Mouse (Mus musculus) thymus, adult 2 months (tissue): ENCODE data around the gene 4930415O20Rik. TPM values are rescaled to one million over a fixed set of nuclear protein-coding genes. Genes with fewer than 3 reads are reported as not detected.

Experiments used
- DNase-seq: peaks from one replicate; pipeline ENCODE4 v3.0.0; 2021
- H3K27ac ChIP-seq: fragments of 200-500 bp; 2 replicates; pipeline ENCODE4 v1.5.1; 2012; ENCODE audit warnings: low read length, control low read depth; ENCODE audit not compliant: control insufficient read depth, insufficient read depth
- H3K27me3 ChIP-seq: fragments of 200-500 bp; 2 replicates; pipeline ENCODE4 v1.6.1; 2012; ENCODE audit warnings: mild to moderate bottlenecking, low read length, moderate library complexity, mixed read lengths; ENCODE audit not compliant: control insufficient read depth, insufficient read depth
- H3K36me3 ChIP-seq: fragments of 200-500 bp; 2 replicates; pipeline ENCODE4 v1.6.1; 2012; ENCODE audit warnings: mild to moderate bottlenecking, low read length, moderate library complexity; ENCODE audit not compliant: control insufficient read depth, insufficient read depth
- H3K4me1 ChIP-seq: fragments of 200-500 bp; replicated peaks from 2 replicates; pipeline ENCODE4 v1.6.1; 2012; ENCODE audit warnings: low read length; ENCODE audit not compliant: control insufficient read depth, insufficient read depth
- H3K4me3 ChIP-seq: fragments of 200-500 bp; 2 replicates; pipeline ENCODE4 v1.5.1; 2012; ENCODE audit warnings: mild to moderate bottlenecking, low read length, control low read depth, moderate library complexity; ENCODE audit not compliant: control insufficient read depth, insufficient read depth
- CTCF ChIP-seq: fragments of 200-500 bp; IDR thresholded peaks from 2 replicates; pipeline ENCODE4 v1.5.1; 2012; ENCODE audit warnings: mild to moderate bottlenecking, control low read depth, low read length, moderate library complexity, borderline replicate concordance; ENCODE audit not compliant: control insufficient read depth, poor library complexity, insufficient read depth; ENCODE audit errors: extremely low read depth
- POLR2A ChIP-seq: fragments of 200-500 bp; IDR thresholded peaks from 2 replicates; pipeline ENCODE4 v1.6.1; 2012; ENCODE audit warnings: mild to moderate bottlenecking, low read length, control low read depth, moderate library complexity; ENCODE audit not compliant: control insufficient read depth, poor library complexity, insufficient read depth; ENCODE audit errors: extremely low read depth
- WGBS: fragments of 180-500 bp; shearing (Covaris S2); methylation state at CpG from one replicate; pipeline ENCODE4 v1.1.7; 2018; 5-methylcytosine and 5-hydroxymethylcytosine counted together
- polyA plus RNA-seq: library from polyadenylated mRNA; depleted of rRNA; stranded (reverse); fragments of >200 nt; gene quantifications from 2 replicates; pipeline ENCODE4 v1.2.3, GENCODE M21; 2012

4930415O20Rik gene
- polyA plus RNA-seq, 1 experiment, result 0.31 TPM

- H3K27me3 ChIP-seq, result no peaks in the 10 kb centered on the region
- TF ChIP-seq POLR2A, result no peak
- no peak for TF ChIP-seq CTCF
- H3K36me3 ChIP-seq, result peaks cover 36% of the 10 kb centered on the region
- peak; percentile 20 for DNase-seq
- peak overlapping the region; percentile 77 for H3K4me3 ChIP-seq
- peak overlapping the region; percentile 39; the same call in 1 of the 2 replicates for H3K27ac ChIP-seq
- WGBS, result under 1% methylated on average over 18 of the region's 18 CpGs
- H3K4me1 ChIP-seq, result peaks cover 8% of the 10 kb centered on the region
Observed at GRCm38 (mm10) chr15:98533035-98533531, 37.7 kb upstream of the 4930415O20Rik start.

- under 1% methylated on average over 69 of the region's 70 CpGs for WGBS
- DNase-seq, result peak; percentile 98
- peak within 1 kb of the TSS; percentile 68 for H3K27ac ChIP-seq
- peak within 1 kb of the TSS; percentile 77 for H3K4me3 ChIP-seq
- H3K36me3 ChIP-seq, result peaks cover 28% of the 10 kb centered on the region
- H3K4me1 ChIP-seq, result peaks cover 8% of the 10 kb centered on the region
- TF ChIP-seq POLR2A (peak; percentile 99), CTCF (no peak)
- no peaks in the 10 kb centered on the region for H3K27me3 ChIP-seq
Observed at GRCm38 (mm10) chr15:98533881-98534627, 36.8 kb upstream of the 4930415O20Rik start, which contains the start of gene Kansl2. TSS of gene Kansl2 (minus strand) at chr15:98534264.

GRCm38 (mm10) chr15:98535921-98536320, 34.9 kb upstream of the 4930415O20Rik start:
- H3K36me3 ChIP-seq, result peaks cover 13% of the 10 kb centered on the region; the same call in 1 of the 2 replicates
- WGBS, result 82% methylated on average over 4 of the region's 4 CpGs
- H3K27me3 ChIP-seq, result no peaks in the 10 kb centered on the region
- H3K4me3 ChIP-seq, result no peak overlapping the region
- H3K4me1 ChIP-seq, result peaks cover 8% of the 10 kb centered on the region
- no peak for TF ChIP-seq CTCF
- no peak for TF ChIP-seq POLR2A
- no peak overlapping the region for H3K27ac ChIP-seq
- DNase-seq, result no peak

- peaks cover 8% of the 10 kb centered on the region for H3K4me1 ChIP-seq
- H3K27me3 ChIP-seq, result no peaks in the 10 kb centered on the region
Observed at GRCm38 (mm10) chr15:98536828-98537510, 33.8 kb upstream of the 4930415O20Rik start.

GRCm38 (mm10) chr15:98537923-98538322, 32.9 kb upstream of the 4930415O20Rik start:
- Histone ChIP-seq H3K27me3 (no peaks in the 10 kb centered on the region), H3K4me1 (peaks cover 1% of the 10 kb centered on the region), H3K4me3 (no peak overlapping the region), H3K36me3 (peaks cover 13% of the 10 kb centered on the region), H3K27ac (no peak overlapping the region)
- 75% methylated on average over 4 of the region's 4 CpGs for WGBS
- DNase-seq, result no peak
- TF ChIP-seq POLR2A, result no peak
- no peak for TF ChIP-seq CTCF

More at GRCm38 (mm10) chr15:98536828-98537510, 33.8 kb upstream of the 4930415O20Rik start:
- WGBS, result 91% methylated on average over 8 of the region's 8 CpGs
- Histone ChIP-seq H3K36me3 (peaks cover 5% of the 10 kb centered on the region; the same call in 1 of the 2 replicates), H3K4me3 (no peak overlapping the region), H3K27ac (no peak overlapping the region)
- no peak for DNase-seq
- TF ChIP-seq CTCF, result no peak
- no peak for TF ChIP-seq POLR2A

GRCm38 (mm10) chr15:98541064-98541463, 29.7 kb upstream of the 4930415O20Rik start:
- H3K27ac ChIP-seq, result no peak overlapping the region
- DNase-seq, result no peak
- H3K36me3 ChIP-seq, result peaks cover 42% of the 10 kb centered on the region
- 69% methylated on average over 6 of the region's 6 CpGs for WGBS
- TF ChIP-seq POLR2A (no peak), CTCF (no peak)
- no peak overlapping the region for H3K4me3 ChIP-seq
- H3K27me3 ChIP-seq, result no peaks in the 10 kb centered on the region
- H3K4me1 ChIP-seq, result no peaks in the 10 kb centered on the region; the same call in 1 of the 2 replicates
